Mouse (Mus musculus) limb, embryonic 14.5 days (tissue): ENCODE data around the gene Ahnak. TPM values are rescaled to one million over a fixed set of nuclear protein-coding genes. Genes with fewer than 3 reads are reported as not detected.

Experiments used
- ATAC-seq: fragments of 200-750 bp; cut with Nextera tagmentation; 2 replicates; pipeline ENCODE4 v1.8.0; 2017; ENCODE audit warnings: low read depth, moderate number of reproducible peaks, moderate TSS enrichment; ENCODE audit not compliant: low FRiP score
- DNase-seq: peaks from one replicate; pipeline ENCODE4 v3.0.0-alpha.2; 2015; ENCODE audit warnings: low spot score
- H3K27ac ChIP-seq: fragments of 300-500 bp; sonication (generic); replicated peaks from 2 replicates; pipeline ENCODE4 v1.5.1; 2014; ENCODE audit warnings: low read depth, mild to moderate bottlenecking, low read length, moderate library complexity, mixed read lengths
- H3K27me3 ChIP-seq: fragments of 300-500 bp; sonication (generic); 2 replicates; pipeline ENCODE4 v1.6.1; 2014; ENCODE audit warnings: low read length, mixed read lengths; ENCODE audit not compliant: control insufficient read depth, insufficient read depth
- H3K36me3 ChIP-seq: fragments of 300-500 bp; sonication (generic); 2 replicates; pipeline ENCODE4 v1.6.1; 2014; ENCODE audit warnings: mild to moderate bottlenecking, low read length, moderate library complexity, mixed read lengths; ENCODE audit not compliant: control insufficient read depth, insufficient read depth
- H3K4me1 ChIP-seq: fragments of 300-500 bp; sonication (generic); 2 replicates; pipeline ENCODE4 v1.6.1; 2014; ENCODE audit warnings: antibody characterized with exemption, low read length, mixed read lengths; ENCODE audit not compliant: control insufficient read depth, insufficient read depth
- H3K4me2 ChIP-seq: fragments of 300-500 bp; sonication (generic); replicated peaks from 2 replicates; pipeline ENCODE4 v1.6.1; 2014; ENCODE audit warnings: low read depth, mild to moderate bottlenecking, low read length, moderate library complexity; ENCODE audit not compliant: severe bottlenecking
- H3K4me3 ChIP-seq: fragments of 300-500 bp; sonication (generic); replicated peaks from 2 replicates; pipeline ENCODE4 v1.5.1; 2014; ENCODE audit warnings: low read length
- H3K9ac ChIP-seq: fragments of 300-500 bp; sonication (generic); 2 replicates; pipeline ENCODE4 v1.6.1; 2014; ENCODE audit warnings: mild to moderate bottlenecking, low read depth, low read length, moderate library complexity; ENCODE audit not compliant: severe bottlenecking
- H3K9me3 ChIP-seq: fragments of 300-500 bp; sonication (generic); 2 replicates; pipeline ENCODE4 v1.6.1; 2016; ENCODE audit warnings: low read length; ENCODE audit not compliant: control insufficient read depth
- POLR2A ChIP-seq: fragments of 200-500 bp; IDR thresholded peaks from 2 replicates; pipeline ENCODE4 v1.8.0; 2012; ENCODE audit warnings: inconsistent platforms, mild to moderate bottlenecking, moderate library complexity, borderline replicate concordance; ENCODE audit not compliant: insufficient read depth, insufficient read length; ENCODE audit errors: extremely low read depth
- WGBS: fragments of 180-500 bp; shearing (Covaris S2); extraction: QIAGEN DNeasy Blood & Tissue Kit; methylation state at CpG from one replicate; pipeline ENCODE4 v1.1.7; 2014; 5-methylcytosine and 5-hydroxymethylcytosine counted together
- polyA plus RNA-seq, 2 experiments: library from polyadenylated mRNA; depleted of rRNA in 1 of 2; stranded (reverse) in 1 of 2; unstranded in 1 of 2; fragments of >200 nt; fragmentation: Nextera tagmentation in 1 of 2; extraction: Ambion mirVana in 1 of 2; gene quantifications; 2 replicates each; pipeline versions ENCODE4 v1.2.1 to v1.2.3; 2012 to 2014

Gene Ahnak
- polyA plus RNA-seq, 2 experiments = 31.4 to 61.6 TPM

- DNase-seq = no peak
- H3K4me1 ChIP-seq = no peaks in the 10 kb centered on the region; the same call in 1 of the 2 replicates
- no peak for TF ChIP-seq POLR2A
- no peak overlapping the region for H3K4me3 ChIP-seq
- H3K4me2 ChIP-seq = no peak overlapping the region
- no peak overlapping the region for H3K9ac ChIP-seq
- ATAC-seq = no peak
- H3K9me3 ChIP-seq = no peaks in the 10 kb centered on the region
- no peaks in the 10 kb centered on the region for H3K36me3 ChIP-seq
- no peak overlapping the region for H3K27ac ChIP-seq
- 58% methylated on average over 3 of the region's 3 CpGs for WGBS
- H3K27me3 ChIP-seq = no peaks in the 10 kb centered on the region
These were observed 46.0 kb downstream of the Ahnak start for GRCm38 (mm10) chr19:9035101-9035500.

GRCm38 (mm10) chr19:9038136-9038535 is 49.1 kb downstream of the Ahnak start:
- Histone ChIP-seq H3K4me3 (no peak overlapping the region), H3K4me1 (no peaks in the 10 kb centered on the region), H3K4me2 (no peak overlapping the region), H3K9ac (no peak overlapping the region), H3K27ac (no peak overlapping the region), H3K9me3 (no peaks in the 10 kb centered on the region), H3K36me3 (no peaks in the 10 kb centered on the region), H3K27me3 (no peaks in the 10 kb centered on the region)
- 61% methylated on average over 3 of the region's 3 CpGs for WGBS
- no peak for TF ChIP-seq POLR2A
- no peak for ATAC-seq
- no peak for DNase-seq

GRCm38 (mm10) chr19:9039266-9039665 is 50.2 kb downstream of the Ahnak start:
- no peaks in the 10 kb centered on the region for H3K36me3 ChIP-seq
- H3K4me1 ChIP-seq = no peaks in the 10 kb centered on the region
- no peaks in the 10 kb centered on the region for H3K27me3 ChIP-seq
- no peak overlapping the region for H3K4me3 ChIP-seq
- TF ChIP-seq POLR2A = no peak
- no peaks in the 10 kb centered on the region for H3K9me3 ChIP-seq
- no peak overlapping the region for H3K27ac ChIP-seq
- DNase-seq = no peak
- WGBS = 74% methylated on average over 4 of the region's 4 CpGs
- H3K9ac ChIP-seq = no peak overlapping the region
- ATAC-seq = no peak
- no peak overlapping the region for H3K4me2 ChIP-seq

- no peaks in the 10 kb centered on the region for H3K4me1 ChIP-seq
- H3K9me3 ChIP-seq = no peaks in the 10 kb centered on the region
- TF ChIP-seq POLR2A = no peak
- WGBS = 42% methylated on average over 7 of the region's 7 CpGs
- no peaks in the 10 kb centered on the region for H3K36me3 ChIP-seq
- ATAC-seq = no peak
- H3K4me3 ChIP-seq = no peak overlapping the region
- DNase-seq = no peak
- H3K4me2 ChIP-seq = no peak overlapping the region
- H3K27ac ChIP-seq = no peak overlapping the region
- no peak overlapping the region for H3K9ac ChIP-seq
- H3K27me3 ChIP-seq = no peaks in the 10 kb centered on the region
These were observed 50.8 kb downstream of the Ahnak start for GRCm38 (mm10) chr19:9039928-9040327.

GRCm38 (mm10) chr19:9040649-9041048 is 51.6 kb downstream of the Ahnak start:
- WGBS = 90% methylated on average over 6 of the region's 6 CpGs
- Histone ChIP-seq H3K9ac (no peak overlapping the region), H3K4me1 (no peaks in the 10 kb centered on the region), H3K9me3 (no peaks in the 10 kb centered on the region), H3K36me3 (no peaks in the 10 kb centered on the region), H3K4me2 (no peak overlapping the region), H3K4me3 (no peak overlapping the region), H3K27ac (no peak overlapping the region), H3K27me3 (no peaks in the 10 kb centered on the region)
- no peak for TF ChIP-seq POLR2A
- ATAC-seq (no peak), DNase-seq (no peak)

- Histone ChIP-seq H3K9ac (no peak overlapping the region), H3K4me2 (no peak overlapping the region), H3K27ac (no peak overlapping the region), H3K4me1 (no peaks in the 10 kb centered on the region), H3K4me3 (no peak overlapping the region), H3K9me3 (no peaks in the 10 kb centered on the region), H3K36me3 (no peaks in the 10 kb centered on the region), H3K27me3 (no peaks in the 10 kb centered on the region)
- no peak for ATAC-seq
- no peak for DNase-seq
- no peak for TF ChIP-seq POLR2A
These were observed 52.0 kb downstream of the Ahnak start for GRCm38 (mm10) chr19:9041074-9041473.
